7 mouse cellular contexts compared by ENCODE assay signal in the genomic region with DNA sequence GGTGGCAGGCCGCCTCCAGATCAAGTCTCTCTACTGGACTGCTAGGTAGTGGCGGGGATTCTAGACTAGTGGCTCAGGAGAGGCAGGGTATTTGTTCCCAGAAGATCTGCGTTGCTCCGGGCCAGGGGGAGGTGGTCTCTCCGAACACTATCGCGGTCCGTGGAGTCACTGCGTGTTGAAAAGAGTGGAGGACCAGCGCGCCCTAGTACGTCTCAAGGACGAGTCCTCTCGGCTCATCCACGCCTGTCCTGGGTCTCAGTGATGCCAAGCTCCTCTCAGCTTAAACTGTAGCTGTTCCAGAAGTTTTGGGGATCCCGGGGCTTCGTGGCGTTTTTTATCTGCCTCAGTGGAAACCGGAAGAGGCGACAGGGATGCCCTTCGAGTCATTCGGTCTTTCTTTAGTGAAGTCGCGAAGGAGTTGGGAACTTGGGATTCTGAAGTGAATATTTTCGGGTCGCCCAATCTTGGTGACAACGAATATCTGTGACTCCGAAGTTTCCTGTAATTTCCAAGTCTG. TPM values are rescaled to one million over a fixed set of nuclear protein-coding genes. Genes with fewer than 3 reads are reported as not detected.
A peak's percentile ranks its signal among the peaks of the same experiment; 100 is the strongest.
DNase-seq lines count a peak whose midpoint lies in the region; ATAC-seq and TF ChIP-seq lines count a peak whose summit lies in the region.

No protein-coding gene starts in this region.

- peaks cover 10% of the 10 kb centered on the region for H3K4me1 ChIP-seq in testis, adult 2 months (ENCODE audit: control insufficient read depth, insufficient read depth, low read length)
- H3K4me1 ChIP-seq in embryonic facial prominence, embryonic 15.5 days = peaks cover 23% of the 10 kb centered on the region
- H3K4me1 ChIP-seq in limb, embryonic 14.5 days (ENCODE audit: control insufficient read depth, insufficient read depth, low read length) = peaks cover 12% of the 10 kb centered on the region; the same call in 1 of the 2 replicates

- no peak for ATAC-seq in embryonic facial prominence, embryonic 15.5 days (ENCODE audit: insufficient number of reproducible peaks, low FRiP score, low TSS enrichment, low read depth)
- ATAC-seq in limb, embryonic 14.5 days (ENCODE audit: low FRiP score, low read depth) = 0 out of 2 replicates have a peak, but pooled peaks have one; percentile 8

- H3K9me3 ChIP-seq in embryonic facial prominence, embryonic 15.5 days (replicated peaks) = no peaks in the 10 kb centered on the region
- H3K9me3 ChIP-seq in limb, embryonic 14.5 days (ENCODE audit: control insufficient read depth, low read length) = no peaks in the 10 kb centered on the region

- peak overlapping the region; percentile 93 for H3K4me3 ChIP-seq in testis, adult 2 months (ENCODE audit: control insufficient read depth, low read depth, low read length)
- peak overlapping the region; percentile 39 for H3K4me3 ChIP-seq in embryonic facial prominence, embryonic 15.5 days (replicated peaks)
- peak overlapping the region; percentile 36 for H3K4me3 ChIP-seq in limb, embryonic 14.5 days (replicated peaks; ENCODE audit: low read length)

- DNase-seq in testis, postnatal 10 days (ENCODE audit: low spot score) = no peak
- DNase-seq in limb, embryonic 14.5 days (ENCODE audit: low spot score) = no peak
- DNase-seq in retina, embryonic 14.5 days (ENCODE audit: low spot score) = peak; percentile 54
- DNase-seq in thymus, postnatal 10 days (ENCODE audit: low spot score in 2 of 2) = no peak
- DNase-seq in spleen, adult 12 weeks (ENCODE audit: low spot score) = no peak

- peaks cover 22% of the 10 kb centered on the region for H3K27me3 ChIP-seq in testis, adult 2 months (ENCODE audit: control insufficient read depth, insufficient read depth, low read length)
- H3K27me3 ChIP-seq in embryonic facial prominence, embryonic 15.5 days = peaks cover 79% of the 10 kb centered on the region
- H3K27me3 ChIP-seq in limb, embryonic 14.5 days (ENCODE audit: control insufficient read depth, insufficient read depth, low read length) = peaks cover 61% of the 10 kb centered on the region

- H3K9ac ChIP-seq in embryonic facial prominence, embryonic 15.5 days = no peak overlapping the region
- H3K9ac ChIP-seq in limb, embryonic 14.5 days (ENCODE audit: low read depth, low read length, severe bottlenecking) = peak overlapping the region; percentile 31

- H3K27ac ChIP-seq in testis, adult 2 months (ENCODE audit: control insufficient read depth, insufficient read depth, low read depth, low read length) = no peak overlapping the region
- H3K27ac ChIP-seq in embryonic facial prominence, embryonic 15.5 days (replicated peaks) = no peak overlapping the region
- no peak overlapping the region for H3K27ac ChIP-seq in limb, embryonic 14.5 days (replicated peaks; ENCODE audit: low read depth, low read length)

- TF ChIP-seq CTCF in testis, adult 2 months (IDR thresholded peaks at IDR 0.05; ENCODE audit: control insufficient read depth, insufficient read depth, insufficient replicate concordance, low read depth, low read length) = no peak

- under 1% methylated on average over 28 of the region's 28 CpGs for WGBS in embryonic facial prominence, embryonic 15.5 days
- WGBS in limb, embryonic 14.5 days = 2% methylated on average over 25 of the region's 28 CpGs

- no peak for TF ChIP-seq POLR2A in testis, adult 2 months (IDR thresholded peaks at IDR 0.05; ENCODE audit: control insufficient read depth, low read depth, low read length)
- TF ChIP-seq POLR2A in limb, embryonic 14.5 days (IDR thresholded peaks at IDR 0.05; ENCODE audit: borderline replicate concordance, extremely low read depth, insufficient read depth, insufficient read length) = no peak

- peak overlapping the region; percentile 57 for H3K4me2 ChIP-seq in embryonic facial prominence, embryonic 15.5 days (replicated peaks)
- peak overlapping the region; percentile 60 for H3K4me2 ChIP-seq in limb, embryonic 14.5 days (replicated peaks; ENCODE audit: low read depth, low read length, severe bottlenecking)

- H3K36me3 ChIP-seq in testis, adult 2 months (ENCODE audit: control insufficient read depth, insufficient read depth, low read length) = no peaks in the 10 kb centered on the region
- H3K36me3 ChIP-seq in embryonic facial prominence, embryonic 15.5 days = no peaks in the 10 kb centered on the region
- no peaks in the 10 kb centered on the region for H3K36me3 ChIP-seq in limb, embryonic 14.5 days (ENCODE audit: control insufficient read depth, insufficient read depth, low read length)

RNA-seq across cellular contexts. Expression of a gene that starts 59.5 kb away (rescaled TPM):
- 1.1 and 1.8 TPM in 2 replicates for polyA plus RNA-seq in testis, adult 2 months (2012; rRNA removed)
- 38.5 and 43.1 TPM in 2 replicates for polyA plus RNA-seq in embryonic facial prominence, embryonic 15.5 days (2015; fragmentation: Nextera tagmentation; extraction: Ambion mirVana)
- polyA plus RNA-seq in limb, embryonic 14.5 days (2012; rRNA removed) = 15.1 and 20.2 TPM in 2 replicates
- polyA plus RNA-seq in limb, embryonic 14.5 days (2014; fragmentation: Nextera tagmentation; extraction: Ambion mirVana) = 42.9 and 50.7 TPM in 2 replicates

Comparison
In these comparisons a context has a peak if more than half of its experiments do, and no peak if none do; other contexts are left out.
1. H3K4me3 ChIP-seq: peak in every context shown above with its lines; median percentile 93 in testis, adult 2 months; 39 in embryonic facial prominence, embryonic 15.5 days; 36 in limb, embryonic 14.5 days.